Mouse (Mus musculus): ENCODE results near the gene Sdk2.

The Sdk2 gene

DNA sequence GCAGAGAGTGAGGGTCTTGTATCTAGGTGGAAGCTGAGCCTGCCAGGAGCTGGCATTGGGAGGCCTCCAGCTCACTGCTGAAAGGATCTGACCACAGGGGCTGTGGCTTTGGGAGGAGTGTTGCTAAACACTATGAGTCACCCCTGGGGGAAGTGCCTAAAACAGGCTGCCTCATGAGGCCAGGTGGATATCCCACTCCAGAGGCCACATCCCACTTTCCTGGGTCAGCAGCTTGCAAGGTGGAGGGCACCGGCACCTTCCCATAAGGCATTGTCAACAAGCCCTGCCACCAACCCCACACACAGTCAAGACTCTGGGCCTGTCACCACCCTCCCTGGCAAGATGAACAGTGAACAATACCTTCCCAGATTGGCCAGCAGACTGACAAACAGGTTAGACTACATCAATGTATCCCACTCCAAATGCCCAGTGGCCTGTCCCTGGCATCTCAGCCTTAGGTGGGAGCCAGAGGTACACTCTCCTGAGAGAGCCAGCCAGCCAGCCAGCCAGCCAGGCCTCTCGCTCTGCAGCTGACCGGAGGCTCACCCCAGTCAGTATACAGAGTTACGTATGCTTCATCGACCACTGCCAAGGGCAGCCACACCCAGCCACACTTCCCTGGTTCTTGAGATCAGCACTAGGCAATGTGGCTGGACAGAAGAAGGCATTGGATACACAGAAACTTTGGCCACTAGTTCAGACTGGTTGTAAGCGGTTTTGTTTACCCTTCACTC lies 333.0 kb downstream of the Sdk2 start:
- DNase-seq: no peak

GRCm38 (mm10) chr11:113731945-113732612 lies 334.8 kb downstream of the Sdk2 start:
- DNase-seq: no peak

DNA sequence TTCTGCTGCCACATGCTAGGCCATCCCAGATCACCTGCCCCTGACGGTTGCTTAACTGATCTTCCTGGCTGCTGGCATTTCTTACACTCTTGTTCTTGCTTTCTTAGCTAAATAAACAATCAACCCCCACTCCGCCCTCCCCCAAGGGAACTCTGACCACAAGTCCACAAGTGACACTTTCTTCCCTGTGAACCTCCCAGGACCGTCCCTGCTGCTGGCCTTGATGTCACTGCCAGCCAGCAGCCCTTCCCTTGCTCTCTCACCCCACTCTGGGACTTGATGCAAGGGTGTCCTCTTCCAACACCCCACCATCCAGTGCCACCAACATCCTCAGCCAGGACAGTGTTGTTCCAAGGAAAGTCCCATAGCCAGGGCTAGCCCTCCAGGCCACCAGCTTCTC lies 336.0 kb downstream of the Sdk2 start:
- no peak for DNase-seq

DNA sequence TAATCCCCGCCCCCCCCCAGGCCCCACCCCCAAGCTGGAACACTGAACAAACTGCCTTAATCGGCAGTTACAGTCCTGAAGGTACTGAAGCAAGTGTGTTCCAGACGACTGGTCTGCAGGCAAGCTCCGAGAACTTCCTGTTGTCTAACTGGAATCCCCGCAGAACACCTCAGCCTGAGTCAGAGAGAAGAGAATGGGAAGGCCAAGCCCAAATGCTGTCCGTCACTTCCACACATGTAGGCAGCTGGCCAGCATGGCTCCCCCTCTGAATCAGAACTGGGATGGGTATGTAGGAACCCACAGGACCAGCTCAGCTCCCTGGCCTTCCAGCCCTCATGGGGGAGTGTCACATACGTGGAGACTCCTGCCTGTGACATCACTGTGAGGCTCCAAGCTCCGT lies 336.9 kb downstream of the Sdk2 start:
- DNase-seq: no peak

GRCm38 (mm10) chr11:113729239-113729638 lies 337.6 kb downstream of the Sdk2 start:
- no peak for DNase-seq

DNA sequence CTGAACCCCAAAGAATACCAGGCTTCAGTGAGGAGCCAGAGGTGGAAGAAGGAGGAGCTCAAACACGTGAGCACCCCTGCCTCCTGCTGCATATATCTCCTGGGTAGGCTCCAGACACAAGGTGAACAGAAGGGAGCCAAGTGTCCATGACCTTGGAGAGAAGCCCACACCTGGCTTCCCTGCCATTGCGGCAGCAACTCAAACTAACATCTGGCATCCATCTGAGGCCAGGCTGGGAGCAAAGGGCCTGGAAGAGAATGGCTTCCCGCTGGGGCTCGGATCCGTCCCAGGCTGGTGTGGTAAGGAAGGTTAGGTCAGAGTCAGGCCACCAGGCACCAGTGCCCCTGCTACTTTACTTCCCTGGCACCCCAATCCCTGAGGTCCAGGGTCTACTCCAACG lies 338.9 kb downstream of the Sdk2 start:
- DNase-seq: no peak

DNA sequence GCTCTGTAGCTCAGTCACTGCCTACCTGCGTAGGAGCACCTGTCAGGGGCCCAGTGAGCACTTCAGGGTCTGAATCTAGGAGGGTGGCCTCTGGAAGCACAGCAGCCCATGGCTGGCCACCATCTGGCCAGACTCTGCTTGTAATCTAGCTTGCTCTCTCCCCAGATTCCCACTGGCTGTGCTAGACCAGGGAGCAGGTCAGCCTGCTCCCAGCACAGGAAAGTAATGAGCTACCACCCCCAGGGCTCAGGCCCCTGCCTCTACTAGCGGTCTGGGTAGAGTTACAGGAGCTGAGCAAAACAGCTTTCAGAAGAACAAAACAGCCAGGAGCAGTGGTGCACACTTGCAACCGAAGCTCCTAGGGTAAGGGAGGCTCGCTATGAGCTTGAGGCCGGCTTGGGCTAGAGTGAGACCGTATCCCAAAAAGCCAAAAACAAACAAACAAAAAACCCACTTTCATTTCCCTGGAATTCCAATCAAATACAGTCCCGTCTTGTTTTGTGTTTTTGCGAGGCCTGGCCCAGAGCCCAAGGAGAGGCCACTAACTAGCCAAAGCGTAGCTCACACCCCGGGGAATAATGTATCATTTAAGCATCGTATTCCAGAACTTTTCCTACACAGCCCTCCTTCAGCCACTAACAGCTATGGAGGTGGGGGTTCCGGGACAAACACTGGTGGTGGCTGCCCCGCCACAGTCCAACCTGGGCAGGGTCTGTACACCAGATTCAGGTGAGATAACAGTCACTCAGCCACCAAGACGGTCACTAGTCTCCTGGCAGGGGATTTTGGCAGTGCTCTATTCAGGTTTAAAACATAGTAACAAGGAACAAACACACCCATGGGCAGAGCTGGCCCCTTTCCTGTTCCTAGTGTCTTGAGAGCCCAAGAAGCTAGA lies 339.6 kb downstream of the Sdk2 start:
- DNase-seq: no peak

Data from layer of hippocampus, adult 9-11 months (tissue).